Mouse (Mus musculus) intestine, embryonic 14.5 days (tissue): Measurements from ENCODE around the gene Serpina3n. TPM values are rescaled to one million over a fixed set of nuclear protein-coding genes. Genes with fewer than 3 reads are reported as not detected.
"Not testable (repeated sequence)": the region's sequence is repeated elsewhere in the genome, so short reads cannot be mapped to it uniquely, and the experiment has no call there.

Experiments used
- ATAC-seq: fragments of 200-750 bp; cut with Nextera tagmentation; replicated peaks from 2 replicates; pipeline ENCODE4 v1.8.0; 2017; ENCODE audit warnings: low read depth, moderate number of reproducible peaks, moderate TSS enrichment, moderate library complexity; ENCODE audit not compliant: low FRiP score, low TSS enrichment
- DNase-seq: peaks from one replicate; pipeline ENCODE4 v3.0.0-alpha.2; 2018; ENCODE audit warnings: low spot score
- H3K27ac ChIP-seq: fragments of 300-500 bp; sonication (generic); 2 replicates; pipeline ENCODE4 v1.5.1; 2014; ENCODE audit warnings: low read depth, mild to moderate bottlenecking, control low read depth
- H3K27me3 ChIP-seq: fragments of 300-500 bp; sonication (generic); replicated peaks from 2 replicates; pipeline ENCODE4 v1.6.1; 2014; ENCODE audit warnings: low read length, control low read depth; ENCODE audit not compliant: control insufficient read depth, insufficient read depth
- H3K36me3 ChIP-seq: fragments of 300-500 bp; sonication (generic); 2 replicates; pipeline ENCODE4 v1.6.1; 2014; ENCODE audit warnings: low read length, control low read depth; ENCODE audit not compliant: control insufficient read depth, insufficient read depth
- H3K4me1 ChIP-seq: fragments of 300-500 bp; sonication (generic); replicated peaks from 2 replicates; pipeline ENCODE4 v1.6.1; 2014; ENCODE audit warnings: low read length, control low read depth, mixed read lengths; ENCODE audit not compliant: control insufficient read depth, insufficient read depth
- H3K4me2 ChIP-seq: fragments of 300-500 bp; sonication (generic); 2 replicates; pipeline ENCODE4 v1.6.1; 2014; ENCODE audit warnings: low read length
- H3K4me3 ChIP-seq: fragments of 300-500 bp; sonication (generic); 2 replicates; pipeline ENCODE4 v1.5.1; 2014; ENCODE audit warnings: low read depth, low read length, control low read depth, mixed read lengths
- H3K9ac ChIP-seq: fragments of 300-500 bp; sonication (generic); 2 replicates; pipeline ENCODE4 v1.6.1; 2014; ENCODE audit warnings: mild to moderate bottlenecking, low read length
- H3K9me3 ChIP-seq: fragments of 300-500 bp; sonication (generic); 2 replicates; pipeline ENCODE4 v1.6.1; 2016; ENCODE audit warnings: low read length, control low read depth; ENCODE audit not compliant: control insufficient read depth
- WGBS: fragments of 180-500 bp; shearing (Covaris S2); extraction: QIAGEN DNeasy Blood & Tissue Kit; methylation state at CpG from one replicate; pipeline ENCODE4 v1.1.7; 2014; 5-methylcytosine and 5-hydroxymethylcytosine counted together
- polyA plus RNA-seq: library from polyadenylated mRNA; unstranded; fragments of >200 nt; fragmentation: Nextera tagmentation; extraction: Ambion mirVana; gene quantifications from 2 replicates; pipeline ENCODE4 v1.2.1, GENCODE M21; 2014

The Serpina3n gene
- polyA plus RNA-seq, 1 experiment from 2014 or later, result not detected

DNA sequence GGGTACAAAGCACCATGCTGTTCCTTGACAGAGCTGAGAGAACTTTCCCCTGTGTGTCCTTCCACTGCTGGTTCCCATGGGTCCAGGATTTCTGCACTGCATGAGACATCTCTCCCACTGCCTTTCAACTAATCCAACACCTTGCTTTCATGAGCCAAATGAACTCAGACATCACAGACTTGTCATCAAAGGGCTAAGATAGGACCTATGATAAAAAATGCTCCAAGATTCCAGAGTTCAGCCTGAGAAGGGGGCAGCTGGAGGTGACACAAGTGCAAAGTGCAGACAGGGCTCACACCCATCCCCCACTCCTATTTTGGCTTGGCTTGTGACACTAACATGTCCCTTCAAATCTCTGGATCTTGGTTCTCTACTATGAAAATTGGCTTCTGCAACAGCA, 18.1 kb upstream of the Serpina3n start:
- ATAC-seq, result no peak
- Histone ChIP-seq H3K36me3 (no peaks in the 10 kb centered on the region), H3K4me3 (no peak overlapping the region), H3K9me3 (no peaks in the 10 kb centered on the region), H3K4me1 (no peaks in the 10 kb centered on the region), H3K27me3 (no peaks in the 10 kb centered on the region), H3K4me2 (no peak overlapping the region), H3K27ac (no peak overlapping the region), H3K9ac (no peak overlapping the region)
- DNase-seq, result no peak

- H3K9ac ChIP-seq, H3K27me3 ChIP-seq, DNase-seq, H3K4me1 ChIP-seq, H3K36me3 ChIP-seq, H3K9me3 ChIP-seq, H3K27ac ChIP-seq, ATAC-seq, H3K4me2 ChIP-seq, H3K4me3 ChIP-seq: not testable (repeated sequence)
- WGBS, result 46% methylated on average over 2 of the region's 2 CpGs
These were observed 15.5 kb upstream of the Serpina3n start for GRCm38 (mm10) chr12:104391057-104391456.

GRCm38 (mm10) chr12:104403968-104404367, 2.6 kb upstream of the Serpina3n start:
- H3K4me2 ChIP-seq, result no peak overlapping the region
- no peak for ATAC-seq
- DNase-seq, result no peak
- H3K4me3 ChIP-seq, result no peak overlapping the region
- H3K9ac ChIP-seq, result no peak overlapping the region
- H3K36me3 ChIP-seq, result no peaks in the 10 kb centered on the region
- WGBS, result 73% methylated on average over 5 of the region's 5 CpGs
- no peaks in the 10 kb centered on the region for H3K4me1 ChIP-seq
- H3K9me3 ChIP-seq, result no peaks in the 10 kb centered on the region
- no peak overlapping the region for H3K27ac ChIP-seq
- H3K27me3 ChIP-seq, result no peaks in the 10 kb centered on the region

GRCm38 (mm10) chr12:104412507-104412906, 6.0 kb downstream of the Serpina3n start:
- WGBS, result 86% methylated on average over 6 of the region's 6 CpGs
- no peak for ATAC-seq
- no peak overlapping the region for H3K4me3 ChIP-seq

DNA sequence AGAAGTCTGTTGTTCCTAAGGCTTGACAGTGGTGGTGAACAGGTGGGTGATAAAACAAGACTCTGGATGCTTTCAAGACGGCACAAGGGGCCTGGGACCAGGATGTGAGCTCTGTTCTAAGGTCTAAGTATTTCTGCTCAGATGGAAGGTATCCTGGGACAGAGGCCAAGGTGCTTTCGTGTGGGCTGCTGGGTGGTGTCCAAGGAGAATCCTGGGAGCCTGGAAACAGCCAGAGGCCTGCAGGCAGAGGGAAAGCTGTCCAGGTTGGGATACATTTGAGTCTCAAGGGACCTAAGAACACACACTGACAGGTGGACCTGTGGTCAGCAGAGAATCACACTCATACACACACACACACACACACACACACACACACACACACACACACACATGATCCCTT, 8.0 kb downstream of the Serpina3n start:
- ATAC-seq, result no peak
- no peak overlapping the region for H3K9ac ChIP-seq
- H3K4me2 ChIP-seq, result no peak overlapping the region
- H3K27me3 ChIP-seq, result no peaks in the 10 kb centered on the region
- no peak overlapping the region for H3K4me3 ChIP-seq
- DNase-seq, result no peak
- no peak overlapping the region for H3K27ac ChIP-seq
- no peaks in the 10 kb centered on the region for H3K36me3 ChIP-seq
- H3K4me1 ChIP-seq, result 0 out of 2 replicates have a peak, but pooled peaks cover 4% of the 10 kb centered on the region
- 62% methylated on average over 2 of the region's 2 CpGs for WGBS
- no peaks in the 10 kb centered on the region for H3K9me3 ChIP-seq

More at GRCm38 (mm10) chr12:104412507-104412906, 6.0 kb downstream of the Serpina3n start:
- H3K4me1 ChIP-seq, result 0 out of 2 replicates have a peak, but pooled peaks cover 4% of the 10 kb centered on the region
- H3K27ac ChIP-seq, result no peak overlapping the region
- H3K36me3 ChIP-seq, result no peaks in the 10 kb centered on the region
- H3K4me2 ChIP-seq, result no peak overlapping the region
- H3K27me3 ChIP-seq, result no peaks in the 10 kb centered on the region
- H3K9ac ChIP-seq, result no peak overlapping the region
- no peak for DNase-seq
- no peaks in the 10 kb centered on the region for H3K9me3 ChIP-seq

- no peak for DNase-seq
- H3K4me2 ChIP-seq, result no peak overlapping the region
- H3K27me3 ChIP-seq, result no peaks in the 10 kb centered on the region
- H3K4me3 ChIP-seq, result no peak overlapping the region
- 0 out of 2 replicates have a peak, but pooled peaks cover 4% of the 10 kb centered on the region for H3K4me1 ChIP-seq
- H3K9me3 ChIP-seq, result no peaks in the 10 kb centered on the region
- no peak overlapping the region for H3K9ac ChIP-seq
- peak; percentile 28; the same call in 1 of the 2 replicates for ATAC-seq
- H3K27ac ChIP-seq, result no peak overlapping the region
- H3K36me3 ChIP-seq, result no peaks in the 10 kb centered on the region
- WGBS, result 43% methylated on average over 6 of the region's 6 CpGs
These were observed 9.2 kb downstream of the Serpina3n start for GRCm38 (mm10) chr12:104415625-104416315.

GRCm38 (mm10) chr12:104418340-104419135, 12.0 kb downstream of the Serpina3n start:
- H3K27ac ChIP-seq, result no peak overlapping the region
- H3K4me1 ChIP-seq, result 0 out of 2 replicates have a peak, but pooled peaks cover 4% of the 10 kb centered on the region
- H3K36me3 ChIP-seq, result no peaks in the 10 kb centered on the region
- H3K4me3 ChIP-seq, result no peak overlapping the region
- peak overlapping the region; percentile 46 for H3K4me2 ChIP-seq
- ATAC-seq, result peak; percentile 42
- no peak overlapping the region for H3K9ac ChIP-seq
- H3K27me3 ChIP-seq, result no peaks in the 10 kb centered on the region
- peak; percentile 97 for DNase-seq
- WGBS, result 19% methylated on average over 17 of the region's 17 CpGs
- no peaks in the 10 kb centered on the region for H3K9me3 ChIP-seq

- WGBS, result 10% methylated on average over 2 of the region's 2 CpGs
- Histone ChIP-seq H3K9me3 (no peaks in the 10 kb centered on the region), H3K36me3 (no peaks in the 10 kb centered on the region), H3K27ac (no peak overlapping the region), H3K9ac (no peak overlapping the region), H3K27me3 (no peaks in the 10 kb centered on the region), H3K4me1 (0 out of 2 replicates have a peak, but pooled peaks cover 4% of the 10 kb centered on the region), H3K4me2 (no peak overlapping the region), H3K4me3 (no peak overlapping the region)
- DNase-seq (no peak), ATAC-seq (no peak; the same call in 1 of the 2 replicates)
These were observed 12.6 kb downstream of the Serpina3n start for GRCm38 (mm10) chr12:104419136-104419462.
